Mouse (Mus musculus) thymus, postnatal 36 days (tissue): ENCODE data around the gene Hook2.
A peak's percentile ranks its signal among the peaks of the same experiment; 100 is the strongest.

ENCODE experiments used
- DNase-seq, 2 experiments: peaks; one replicate each; pipeline ENCODE4 v3.0.0; 2022; ENCODE audit warnings: mixed read lengths in 2 of 2

Hook2 gene

DNA sequence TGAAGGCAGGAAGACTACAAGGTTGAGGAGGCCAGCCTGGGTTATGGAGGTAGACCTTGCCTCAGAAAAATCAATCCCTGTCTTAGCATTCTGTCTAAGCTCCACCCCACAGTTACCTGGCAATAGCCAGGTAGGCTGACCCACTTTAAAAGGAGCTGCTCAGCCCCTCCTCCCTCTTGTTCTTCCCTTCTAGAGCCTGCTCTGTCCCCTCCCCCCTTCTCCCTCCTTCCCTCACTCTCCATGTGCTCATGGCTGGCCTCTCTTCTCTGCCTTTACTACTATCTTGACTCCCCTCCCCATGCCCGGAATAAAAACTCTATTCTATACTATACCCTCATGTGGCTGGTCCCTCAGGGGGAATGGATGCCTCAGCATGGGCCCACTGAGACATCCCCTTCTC, 43.5 kb downstream of the Hook2 start:
- DNase-seq, result no peak

GRCm38 (mm10) chr8:85034764-85035163, 44.4 kb downstream of the Hook2 start:
- peak; percentile 75 to 81 for DNase-seq

DNA sequence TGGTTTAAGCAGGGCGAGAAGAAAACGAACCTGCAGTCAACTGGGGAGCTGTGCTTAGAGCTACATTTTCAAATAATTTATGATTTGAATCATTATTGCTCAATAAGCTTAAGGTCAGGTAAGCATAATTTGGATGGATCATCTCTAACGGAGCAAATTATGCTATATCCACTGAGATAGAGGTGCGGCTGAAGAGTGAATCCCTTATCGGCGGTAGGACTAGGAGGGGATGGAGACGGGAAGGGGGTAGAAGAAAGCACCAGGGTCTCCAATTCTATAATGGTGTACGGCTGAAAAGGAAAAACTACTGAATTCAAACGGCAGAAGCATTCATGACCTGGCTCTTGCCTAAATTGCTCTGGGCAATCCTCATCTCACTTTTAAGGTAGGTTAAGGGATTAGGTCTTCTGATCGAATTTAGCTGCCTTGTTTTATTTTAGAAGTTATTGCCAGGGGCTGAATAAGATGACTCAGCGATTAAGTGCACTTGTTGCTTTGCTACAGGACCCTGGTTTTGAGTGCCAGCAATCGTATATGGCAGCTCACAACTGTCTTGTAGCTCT, 44.8 kb downstream of the Hook2 start:
- no peak for DNase-seq

DNA sequence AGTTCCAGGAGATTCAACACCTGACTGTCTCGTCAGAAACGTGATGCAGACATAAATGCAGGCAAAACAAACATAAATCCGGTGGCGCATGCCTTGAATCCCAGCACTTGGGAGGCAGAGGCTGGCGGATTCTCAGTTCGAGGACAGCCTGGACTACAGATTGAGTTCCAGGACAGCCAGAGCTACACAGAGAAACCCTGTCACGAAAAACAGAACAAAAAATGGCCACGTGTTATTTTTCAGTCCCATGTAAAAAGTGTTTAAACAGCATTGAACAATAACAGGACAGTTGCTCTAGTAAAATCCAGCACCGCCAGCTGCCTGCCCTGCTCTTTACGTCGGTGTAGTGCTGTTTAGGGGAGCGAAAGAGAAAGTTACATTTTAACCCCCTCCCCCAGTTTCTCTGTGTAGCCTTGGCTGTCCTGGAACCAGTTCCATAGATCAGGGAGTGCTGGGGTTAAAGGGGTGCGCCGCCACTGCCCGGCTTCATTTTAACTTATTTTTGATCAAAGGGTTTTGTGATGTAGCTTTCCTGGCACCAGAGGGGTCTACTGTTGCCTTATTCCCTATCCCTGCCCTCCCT, 45.4 kb downstream of the Hook2 start:
- DNase-seq, result peak in 1 of 2 experiments; percentile 30

DNA sequence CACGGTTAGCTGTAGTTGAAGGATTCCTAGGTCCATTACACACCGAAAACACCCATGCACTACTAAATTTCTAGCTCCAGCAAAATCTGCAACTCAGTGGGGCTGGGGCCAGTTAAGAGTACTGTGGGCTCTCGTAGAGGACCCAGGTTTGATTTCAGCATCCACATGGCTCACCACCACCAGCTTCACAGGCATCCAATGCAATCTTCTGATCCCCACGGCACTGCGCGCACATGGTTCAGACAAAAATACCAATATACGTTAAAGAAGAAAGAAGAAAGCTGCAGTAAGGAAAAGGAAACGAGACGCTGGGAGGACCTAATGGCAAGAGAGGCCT, 45.9 kb downstream of the Hook2 start:
- no peak for DNase-seq

GRCm38 (mm10) chr8:85036718-85037365, 46.4 kb downstream of the Hook2 start, which contains the start of gene Tnpo2:
Gene Tnpo2, plus strand, starts transcription at chr8:85036915.
- DNase-seq, result peak; percentile 77 to 88

DNA sequence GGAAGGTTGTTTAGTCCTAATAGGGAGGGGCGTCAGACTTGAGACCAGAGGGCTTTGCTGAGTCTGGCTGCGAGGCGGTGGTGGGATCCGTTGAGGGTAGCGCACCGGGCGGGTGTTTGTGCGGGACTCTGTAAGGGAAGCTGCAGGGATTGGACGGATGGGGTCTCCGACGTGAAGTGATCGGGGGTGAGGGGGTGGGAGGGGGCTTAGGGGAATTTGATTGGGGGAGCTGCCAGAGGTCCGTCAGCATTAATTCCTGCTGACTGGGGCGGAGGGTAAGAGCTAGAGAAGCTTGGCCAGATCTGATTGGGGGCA, 46.9 kb downstream of the Hook2 start:
- DNase-seq, result no peak

GRCm38 (mm10) chr8:85037681-85038531, 47.5 kb downstream of the Hook2 start:
- DNase-seq, result peak; percentile 74 to 79

DNA sequence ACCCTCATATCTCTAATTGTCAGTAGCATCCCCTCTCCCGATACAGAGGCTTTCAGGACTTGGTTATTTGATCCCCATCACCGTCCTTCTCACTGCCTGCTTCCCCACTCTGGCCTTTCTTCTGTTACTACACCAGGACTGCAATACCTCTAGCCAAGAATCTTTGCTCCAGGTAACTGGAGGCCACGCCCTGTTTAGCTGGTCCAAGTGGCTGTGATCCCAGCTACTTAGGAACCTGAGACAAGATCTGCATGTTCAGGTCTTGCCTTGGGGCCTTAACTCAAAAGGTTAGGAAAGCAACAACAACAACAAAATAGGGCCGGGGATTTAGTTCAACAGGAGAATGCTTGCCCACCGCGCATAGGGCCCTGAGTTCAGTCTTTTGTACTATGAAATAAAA, 53.2 kb downstream of the Hook2 start:
- no peak for DNase-seq
